Mouse (Mus musculus) brain, embryonic 14.5 days (tissue): Measurements from ENCODE around the gene Ralgapb.

Experiments
- CTCF ChIP-seq: fragments of 200-500 bp; IDR thresholded peaks from 2 replicates; pipeline ENCODE4 v1.5.1; 2012; ENCODE audit warnings: inconsistent platforms, mild to moderate bottlenecking, moderate library complexity, borderline replicate concordance; ENCODE audit not compliant: insufficient read depth, insufficient read length; ENCODE audit errors: extremely low read depth
- POLR2A ChIP-seq: fragments of 200-500 bp; IDR thresholded peaks from 2 replicates; pipeline ENCODE4 v1.6.1; 2012; ENCODE audit warnings: mild to moderate bottlenecking, inconsistent platforms, borderline replicate concordance; ENCODE audit not compliant: poor library complexity, insufficient read depth, insufficient read length, severe bottlenecking; ENCODE audit errors: extremely low read depth

DNA sequence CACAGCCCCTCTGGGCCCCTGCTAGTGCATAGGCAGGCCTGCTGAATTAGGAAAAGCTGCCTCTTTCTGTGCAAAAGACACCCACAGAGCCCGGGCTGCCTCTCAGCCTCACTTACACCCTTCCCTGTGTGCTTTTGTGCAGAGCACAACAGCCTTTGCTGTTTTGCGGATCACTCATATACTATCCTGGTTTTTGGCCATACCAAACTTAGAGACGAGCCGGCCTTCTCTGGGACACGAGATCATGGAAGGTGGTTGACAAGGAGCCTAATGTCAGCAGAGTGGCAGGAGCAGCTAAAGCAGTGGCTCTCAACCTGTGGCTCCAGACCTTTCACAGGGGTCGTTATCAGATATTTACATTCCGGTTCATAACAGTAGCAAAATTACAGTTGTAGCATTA, 93.6 kb downstream of the Ralgapb start:
- TF ChIP-seq CTCF, result no peak
- TF ChIP-seq POLR2A, result no peak
